Mouse (Mus musculus) hindbrain, embryonic 12.5 days (tissue): ENCODE data around the gene Abcf1. TPM values are rescaled to one million over a fixed set of nuclear protein-coding genes. Genes with fewer than 3 reads are reported as not detected.

Source experiments
- ATAC-seq: fragments of 200-750 bp; cut with Nextera tagmentation; 2 replicates; pipeline ENCODE4 v1.8.0; 2017; ENCODE audit warnings: moderate TSS enrichment; ENCODE audit not compliant: low FRiP score
- H3K27ac ChIP-seq: fragments of 300-500 bp; sonication (generic); 2 replicates; pipeline ENCODE4 v1.5.1; 2016; ENCODE audit warnings: mild to moderate bottlenecking
- H3K27me3 ChIP-seq: fragments of 300-500 bp; sonication (generic); 2 replicates; pipeline ENCODE4 v1.6.1; 2016; ENCODE audit warnings: mild to moderate bottlenecking
- H3K36me3 ChIP-seq: fragments of 300-500 bp; sonication (generic); 2 replicates; pipeline ENCODE4 v1.6.1; 2016; ENCODE audit warnings: mild to moderate bottlenecking
- H3K4me1 ChIP-seq: fragments of 300-500 bp; sonication (generic); 2 replicates; pipeline ENCODE4 v1.6.1; 2016
- H3K4me2 ChIP-seq: fragments of 300-500 bp; sonication (generic); replicated peaks from 2 replicates; pipeline ENCODE4 v1.6.1; 2016; ENCODE audit warnings: mild to moderate bottlenecking
- H3K4me3 ChIP-seq: fragments of 300-500 bp; sonication (generic); 2 replicates; pipeline ENCODE4 v1.5.1; 2016; ENCODE audit warnings: mild to moderate bottlenecking
- H3K9ac ChIP-seq: fragments of 300-500 bp; sonication (generic); 2 replicates; pipeline ENCODE4 v1.6.1; 2016; ENCODE audit warnings: mild to moderate bottlenecking, moderate library complexity
- H3K9me3 ChIP-seq: fragments of 300-500 bp; sonication (generic); replicated peaks from 2 replicates; pipeline ENCODE4 v1.6.1; 2016; ENCODE audit warnings: mild to moderate bottlenecking
- WGBS: fragments of 180-500 bp; shearing (Covaris S2); methylation state at CpG from one replicate; pipeline ENCODE4 v1.1.7; 2016; 5-methylcytosine and 5-hydroxymethylcytosine counted together
- polyA plus RNA-seq: library from polyadenylated mRNA; unstranded; fragments of >200 nt; fragmentation: Nextera tagmentation; extraction: Ambion mirVana; gene quantifications from 2 replicates; pipeline ENCODE4 v1.2.1, GENCODE M21; 2016

Abcf1 gene
- polyA plus RNA-seq, 1 experiment from 2014 or later, result 109 TPM

GRCm38 (mm10) chr17:35997713-35998510, 28.4 kb upstream of the Abcf1 start:
- Histone ChIP-seq H3K4me3 (no peak overlapping the region), H3K36me3 (no peaks in the 10 kb centered on the region), H3K9ac (0 out of 2 replicates have a peak overlapping the region, but pooled peaks have one; percentile 10), H3K9me3 (no peaks in the 10 kb centered on the region), H3K27me3 (no peaks in the 10 kb centered on the region), H3K4me1 (peaks cover 16% of the 10 kb centered on the region), H3K4me2 (no peak overlapping the region), H3K27ac (no peak overlapping the region)
- 62% methylated on average over 12 of the region's 12 CpGs for WGBS
- ATAC-seq, result no peak

DNA sequence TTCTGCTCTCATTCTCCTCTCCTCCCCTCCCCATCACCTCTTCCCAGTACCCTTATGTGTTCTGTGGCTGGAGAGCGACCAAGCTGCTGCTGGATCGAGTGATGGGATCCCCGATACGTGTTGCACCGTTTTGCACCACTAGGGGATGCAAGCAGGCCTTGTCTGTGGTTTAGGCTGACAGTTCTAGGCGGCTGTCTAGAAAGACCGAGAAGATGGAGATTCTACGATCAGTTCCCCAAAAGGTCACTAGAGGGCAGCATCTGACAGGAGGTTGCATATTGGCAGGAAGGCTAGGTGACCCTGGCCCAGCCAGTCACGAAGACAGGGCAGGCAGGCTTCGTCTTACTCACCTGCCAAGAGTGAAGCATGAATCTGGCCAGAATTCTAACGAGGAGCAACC, 27.4 kb upstream of the Abcf1 start:
- Histone ChIP-seq H3K27me3 (no peaks in the 10 kb centered on the region), H3K4me3 (no peak overlapping the region), H3K4me2 (no peak overlapping the region), H3K9ac (no peak overlapping the region), H3K27ac (no peak overlapping the region), H3K36me3 (no peaks in the 10 kb centered on the region), H3K9me3 (no peaks in the 10 kb centered on the region), H3K4me1 (peaks cover 16% of the 10 kb centered on the region)
- WGBS, result 2% methylated on average over 11 of the region's 11 CpGs
- ATAC-seq, result peak; percentile 57

- WGBS, result 5% methylated on average over 14 of the region's 14 CpGs
- Histone ChIP-seq H3K4me1 (peaks cover 16% of the 10 kb centered on the region), H3K36me3 (0 out of 2 replicates have a peak, but pooled peaks cover under 1% of the 10 kb centered on the region), H3K27ac (peak overlapping the region; percentile 62; the same call in 1 of the 2 replicates), H3K4me2 (peak overlapping the region; percentile 68), H3K27me3 (no peaks in the 10 kb centered on the region), H3K9me3 (no peaks in the 10 kb centered on the region), H3K4me3 (peak overlapping the region; percentile 62), H3K9ac (peak overlapping the region; percentile 74)
- ATAC-seq, result no peak
Measured at GRCm38 (mm10) chr17:35994879-35995240, 25.3 kb upstream of the Abcf1 start.

- Histone ChIP-seq H3K9me3 (no peaks in the 10 kb centered on the region), H3K4me1 (peaks cover 16% of the 10 kb centered on the region), H3K4me3 (peak overlapping the region; percentile 62), H3K9ac (peak overlapping the region; percentile 74), H3K36me3 (peaks cover 6% of the 10 kb centered on the region; the same call in 1 of the 2 replicates), H3K27ac (peak overlapping the region; percentile 62; the same call in 1 of the 2 replicates), H3K4me2 (peak overlapping the region; percentile 68), H3K27me3 (no peaks in the 10 kb centered on the region)
- 3% methylated on average over 31 of the region's 31 CpGs for WGBS
- peak; percentile 71 for ATAC-seq
Measured at GRCm38 (mm10) chr17:35994175-35994878, 24.8 kb upstream of the Abcf1 start.

DNA sequence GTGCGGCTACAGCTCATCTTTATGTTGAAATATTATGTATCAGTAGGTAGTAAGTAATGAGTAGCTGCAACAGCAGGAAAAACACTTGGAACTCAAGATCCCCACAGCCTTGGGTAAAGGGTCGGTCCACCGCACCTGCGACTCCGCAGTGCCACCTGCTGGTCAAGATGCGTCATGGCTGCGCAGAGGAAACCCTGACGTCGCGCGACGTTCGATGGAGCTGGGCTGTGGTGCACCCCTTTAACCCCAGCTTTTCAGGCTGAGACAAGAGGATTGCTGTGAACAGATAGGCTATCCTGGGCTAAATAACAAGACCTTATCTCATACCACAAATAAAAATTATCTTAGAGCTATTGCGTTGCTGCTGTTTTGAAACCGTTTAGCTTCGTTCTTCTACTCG, 24.1 kb upstream of the Abcf1 start:
- peak; percentile 65 for ATAC-seq
- Histone ChIP-seq H3K27ac (no peak overlapping the region), H3K4me3 (peak overlapping the region; percentile 62; the same call in 1 of the 2 replicates), H3K4me1 (peaks cover 16% of the 10 kb centered on the region), H3K36me3 (peaks cover 12% of the 10 kb centered on the region), H3K9me3 (no peaks in the 10 kb centered on the region), H3K27me3 (no peaks in the 10 kb centered on the region), H3K4me2 (peak overlapping the region; percentile 68), H3K9ac (no peak overlapping the region)
- WGBS, result 8% methylated on average over 17 of the region's 17 CpGs

GRCm38 (mm10) chr17:35991781-35992180, 22.2 kb upstream of the Abcf1 start:
- no peak for ATAC-seq
- no peaks in the 10 kb centered on the region for H3K9me3 ChIP-seq
- peaks cover 8% of the 10 kb centered on the region for H3K4me1 ChIP-seq
- 56% methylated on average over 10 of the region's 10 CpGs for WGBS
- no peaks in the 10 kb centered on the region for H3K27me3 ChIP-seq
- no peak overlapping the region for H3K4me3 ChIP-seq
- H3K9ac ChIP-seq, result no peak overlapping the region
- no peak overlapping the region for H3K27ac ChIP-seq
- peaks cover 29% of the 10 kb centered on the region for H3K36me3 ChIP-seq
- H3K4me2 ChIP-seq, result no peak overlapping the region

DNA sequence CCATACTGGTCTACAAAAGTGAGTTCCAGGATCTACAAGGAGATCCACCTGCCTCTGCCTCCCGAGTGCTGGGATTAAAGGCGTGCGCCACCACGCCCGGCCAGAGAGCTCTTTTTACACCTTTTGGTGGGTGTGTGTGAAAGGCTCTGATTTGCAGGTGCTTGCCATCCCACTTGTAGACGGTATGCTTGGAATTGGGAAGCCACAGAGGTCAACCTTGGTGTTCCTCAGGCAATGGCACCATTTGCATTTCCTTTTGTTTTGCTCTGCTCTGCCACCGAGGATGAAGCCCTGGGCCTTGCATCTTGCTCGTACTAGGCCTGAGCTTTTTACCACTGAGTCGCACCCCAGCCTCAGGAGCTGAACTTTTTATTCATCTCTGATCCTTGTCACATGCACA, 12.2 kb upstream of the Abcf1 start:
- no peak overlapping the region for H3K27ac ChIP-seq
- no peak for ATAC-seq
- peaks cover 43% of the 10 kb centered on the region for H3K36me3 ChIP-seq
- H3K4me3 ChIP-seq, result no peak overlapping the region
- H3K9ac ChIP-seq, result no peak overlapping the region
- peaks cover 18% of the 10 kb centered on the region for H3K4me1 ChIP-seq
- no peaks in the 10 kb centered on the region for H3K27me3 ChIP-seq
- no peak overlapping the region for H3K4me2 ChIP-seq
- whole genome bisulfite sequencing, result 88% methylated on average over 9 of the region's 9 CpGs
- no peaks in the 10 kb centered on the region for H3K9me3 ChIP-seq

GRCm38 (mm10) chr17:35980363-35980754, 10.8 kb upstream of the Abcf1 start:
- Histone ChIP-seq H3K36me3 (peaks cover 37% of the 10 kb centered on the region), H3K4me2 (peak overlapping the region; percentile 83), H3K9me3 (no peaks in the 10 kb centered on the region), H3K4me3 (peak overlapping the region; percentile 91), H3K4me1 (peaks cover 18% of the 10 kb centered on the region), H3K27ac (peak overlapping the region; percentile 94), H3K27me3 (no peaks in the 10 kb centered on the region), H3K9ac (peak overlapping the region; percentile 88)
- WGBS, result under 1% methylated on average over 26 of the region's 29 CpGs
- peak; percentile 44 for ATAC-seq

GRCm38 (mm10) chr17:35979401-35980362, 10.1 kb upstream of the Abcf1 start, which contains the start of the genes Gnl1 and Prr3:
Gnl1 (plus strand) TSS chr17:35979851.
Prr3 (minus strand) TSS chr17:35980236.
- Histone ChIP-seq H3K9ac (peak within 1 kb of the TSS; percentile 88), H3K9me3 (no peaks in the 10 kb centered on the region), H3K4me3 (peak within 1 kb of the TSS; percentile 91), H3K4me1 (peaks cover 18% of the 10 kb centered on the region), H3K27ac (peak within 1 kb of the TSS; percentile 94), H3K27me3 (no peaks in the 10 kb centered on the region), H3K4me2 (peak within 1 kb of the TSS; percentile 83), H3K36me3 (peaks cover 35% of the 10 kb centered on the region)
- WGBS, result 1% methylated on average over 100 of the region's 109 CpGs
- peak; percentile 88 for ATAC-seq

- WGBS, result 1% methylated on average over 39 of the region's 41 CpGs
- peak overlapping the region; percentile 83 for H3K4me2 ChIP-seq
Measured at GRCm38 (mm10) chr17:35978811-35979400, 9.3 kb upstream of the Abcf1 start.

DNA sequence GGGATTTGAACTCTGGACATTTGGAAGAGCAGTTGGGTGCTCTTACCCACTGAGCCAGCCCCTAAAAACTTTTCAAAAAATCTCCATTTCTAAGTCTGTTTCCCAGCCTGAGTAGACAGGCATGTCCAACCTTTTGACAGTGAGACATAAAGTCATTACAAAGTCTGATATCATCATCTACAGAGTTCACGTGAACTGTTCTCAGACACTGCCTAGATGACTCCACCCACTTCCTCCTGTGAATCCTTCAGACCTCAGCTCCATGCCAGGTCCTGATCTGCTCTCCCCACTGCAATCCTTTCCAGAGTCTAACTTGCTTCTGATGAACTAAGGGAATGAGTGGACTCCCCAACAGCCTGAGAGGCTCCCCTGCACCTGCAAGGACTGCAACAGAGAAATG, 2.6 kb upstream of the Abcf1 start:
- H3K27me3 ChIP-seq, result no peaks in the 10 kb centered on the region
- H3K36me3 ChIP-seq, result peaks cover 27% of the 10 kb centered on the region
- no peak overlapping the region for H3K9ac ChIP-seq
- H3K27ac ChIP-seq, result no peak overlapping the region
- no peak overlapping the region for H3K4me3 ChIP-seq
- no peak overlapping the region for H3K4me2 ChIP-seq
- no peaks in the 10 kb centered on the region for H3K9me3 ChIP-seq
- WGBS, result 68% methylated on average over 1 of the region's 1 CpGs
- peaks cover 19% of the 10 kb centered on the region for H3K4me1 ChIP-seq
- no peak for ATAC-seq

More at GRCm38 (mm10) chr17:35978811-35979400, 9.3 kb upstream of the Abcf1 start:
- Histone ChIP-seq H3K9me3 (no peaks in the 10 kb centered on the region), H3K36me3 (peaks cover 37% of the 10 kb centered on the region), H3K27ac (peak overlapping the region; percentile 94), H3K9ac (peak overlapping the region; percentile 88), H3K27me3 (no peaks in the 10 kb centered on the region), H3K4me3 (peak overlapping the region; percentile 91), H3K4me1 (peaks cover 18% of the 10 kb centered on the region)
- peak; percentile 89 for ATAC-seq
